Mouse (Mus musculus): ENCODE results near the gene Myo3a. TPM values are rescaled to one million over a fixed set of nuclear protein-coding genes. Genes with fewer than 3 reads are reported as not detected.

Gene Myo3a
- total and polyA plus RNA-seq, 3 experiments, result not detected

DNA sequence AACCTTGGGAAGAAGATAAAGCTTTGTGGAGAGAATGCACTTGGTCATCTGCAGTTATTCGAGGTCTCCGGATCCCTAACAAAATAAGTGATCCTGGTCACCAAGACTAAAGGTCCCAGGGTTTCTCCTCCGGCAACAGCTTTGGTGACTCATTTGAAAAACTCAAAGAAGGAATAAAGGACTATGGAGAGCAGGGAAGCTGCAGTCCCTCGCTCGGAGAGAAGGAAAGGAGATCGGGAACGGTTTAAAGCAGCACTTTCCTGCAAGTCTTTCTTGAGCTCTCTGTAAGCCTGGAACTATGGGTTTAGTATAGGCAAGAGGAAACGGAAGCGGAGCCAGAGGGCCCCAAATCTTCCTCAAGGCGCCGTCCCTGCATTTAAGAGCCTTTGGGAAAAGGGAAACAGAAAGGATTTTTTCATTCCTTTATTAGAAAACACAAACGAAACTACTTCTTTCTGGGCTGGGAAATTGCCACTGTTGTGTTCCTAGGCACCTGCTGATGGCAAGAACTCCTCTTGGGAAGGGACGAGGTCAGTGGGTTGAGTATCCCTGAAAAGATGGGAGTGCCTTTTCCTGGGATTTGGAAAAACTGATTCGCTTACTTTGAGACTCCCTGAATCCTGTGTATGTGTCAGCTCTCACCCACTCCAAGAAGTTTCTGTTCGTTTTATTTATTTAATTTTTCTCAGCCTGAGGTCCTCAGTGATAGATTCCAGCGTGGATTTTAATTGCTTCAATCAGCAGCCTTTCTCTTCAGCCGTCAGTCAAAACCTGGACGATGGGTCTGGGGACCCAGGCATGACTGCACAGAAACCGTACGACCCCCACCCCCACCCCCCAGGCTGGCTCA is 393.9 kb downstream of the Myo3a start:
- no peak for DNase-seq

DNA sequence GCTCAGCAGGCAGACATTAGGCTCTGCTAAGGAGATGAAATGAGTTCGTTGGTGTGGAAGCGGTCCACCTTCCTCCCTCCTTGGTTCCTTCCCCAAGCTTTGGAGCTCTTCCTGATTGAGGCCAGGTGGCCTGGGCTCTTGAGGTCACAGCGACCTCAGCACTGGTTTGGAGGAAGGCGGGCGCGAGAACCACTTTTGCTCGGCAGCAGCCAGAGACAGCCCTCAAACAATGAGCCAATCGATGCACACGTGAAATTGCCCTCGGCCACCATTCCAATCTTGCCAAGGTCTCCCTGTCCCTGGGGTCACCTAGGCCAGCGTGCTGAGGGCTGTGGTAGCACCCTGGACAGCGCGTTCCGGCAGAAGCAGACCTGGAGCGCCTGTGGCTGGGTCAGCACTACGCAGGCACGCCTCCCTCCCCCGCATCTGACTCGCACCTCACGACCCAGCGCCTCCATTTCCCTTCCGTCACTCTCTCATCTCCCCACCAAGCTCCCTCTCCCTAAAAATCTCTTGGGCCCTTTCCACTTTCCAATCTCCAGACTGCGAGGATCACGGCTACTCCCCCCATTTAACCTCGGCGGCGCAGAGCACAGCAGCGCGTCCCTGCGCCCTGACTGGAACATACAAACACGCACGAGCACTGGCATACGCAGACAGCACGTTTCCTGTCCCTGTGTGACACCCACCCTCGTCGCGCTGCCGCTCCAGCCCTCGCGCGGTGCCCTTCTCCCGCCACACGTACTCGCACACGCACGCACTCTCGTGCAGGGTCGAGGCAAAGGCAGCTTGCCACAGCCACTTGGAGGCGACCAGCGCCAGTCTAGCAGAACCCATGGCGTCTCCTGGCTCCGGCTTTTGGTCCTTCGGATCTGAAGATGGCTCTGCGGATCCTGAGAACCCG is 394.8 kb downstream of the Myo3a start, which contains the start of gene Gad2:
Gene Gad2 (plus strand): TSS at position 378 of the 904 bp plus-strand sequence.
- DNase-seq, result peak; percentile 31

DNA sequence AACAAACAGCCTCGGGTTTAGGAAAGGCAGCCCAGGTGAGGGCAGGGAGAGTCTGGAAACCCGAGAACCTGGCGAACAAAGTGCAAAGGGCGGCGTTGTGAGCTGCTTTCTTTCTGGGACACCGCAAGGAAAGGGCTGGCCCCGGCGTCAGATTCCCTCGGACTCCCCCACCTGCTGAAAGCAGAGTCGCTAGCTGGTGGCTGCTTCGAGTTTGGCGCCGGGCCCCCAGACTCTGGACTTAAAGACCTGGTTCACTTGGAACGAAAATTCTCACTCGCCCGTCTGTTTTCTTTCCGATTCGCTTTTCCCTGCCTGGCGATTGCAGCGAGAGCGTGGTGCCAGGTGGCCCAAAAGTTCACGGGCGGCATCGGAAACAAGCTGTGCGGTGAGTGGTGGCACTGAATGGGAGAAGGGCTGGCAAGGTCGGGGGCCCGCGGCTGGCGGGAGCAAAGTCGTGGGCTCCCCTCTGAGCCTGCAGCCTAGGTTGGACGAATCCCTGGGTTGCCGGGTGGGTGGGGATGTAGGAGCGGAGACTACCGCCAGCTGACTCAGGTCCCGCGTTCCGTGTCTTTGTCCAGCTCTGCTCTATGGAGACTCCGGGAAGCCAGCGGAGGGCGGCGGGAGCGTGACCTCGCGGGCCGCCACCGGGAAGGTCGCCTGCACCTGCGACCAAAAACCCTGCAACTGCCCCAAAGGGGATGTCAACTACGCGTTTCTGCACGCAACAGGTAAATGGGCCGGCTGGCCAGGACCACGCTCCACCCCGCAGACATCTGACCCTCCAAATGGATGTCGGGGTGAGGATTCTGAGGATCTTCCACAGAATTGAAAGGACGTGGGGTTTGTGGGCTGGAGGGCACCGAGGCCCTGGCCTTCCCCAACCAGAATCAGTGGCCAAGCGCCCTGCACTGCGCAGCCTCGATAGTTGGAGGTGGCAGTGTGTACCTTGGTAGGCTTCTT is 396.1 kb downstream of the Myo3a start:
- no peak for DNase-seq

DNA sequence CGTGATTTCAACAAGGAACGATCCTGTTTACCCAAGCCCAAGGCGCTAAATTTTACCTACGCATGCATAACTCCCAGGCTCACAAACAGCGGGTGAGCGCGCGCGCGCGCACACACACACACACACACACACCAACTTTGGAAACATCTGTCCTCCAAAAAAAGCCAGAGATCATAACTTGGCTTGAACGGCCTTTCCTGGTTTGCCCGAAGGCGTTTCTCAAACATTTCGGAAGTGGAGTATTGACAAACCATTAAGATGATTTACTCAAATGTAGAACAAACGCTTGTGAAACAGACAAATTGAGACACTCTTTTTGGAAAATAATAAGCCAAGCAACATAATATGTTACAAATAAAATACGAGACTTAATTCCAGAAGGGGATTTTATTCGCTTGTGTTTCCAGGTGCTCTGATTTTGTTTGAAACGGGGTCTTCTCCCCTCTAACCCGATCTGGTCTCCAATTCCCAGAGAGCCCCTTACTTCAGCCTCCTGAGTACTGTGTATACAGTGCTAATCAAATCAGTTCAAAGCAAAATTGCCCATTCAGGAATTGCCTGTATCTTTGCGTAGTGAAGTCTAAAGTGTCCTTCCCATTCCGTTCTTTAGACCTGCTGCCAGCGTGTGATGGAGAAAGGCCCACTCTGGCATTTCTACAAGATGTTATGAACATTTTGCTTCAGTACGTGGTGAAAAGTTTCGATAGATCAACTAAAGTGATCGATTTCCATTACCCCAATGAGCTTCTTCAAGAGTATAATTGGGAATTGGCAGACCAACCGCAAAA is 397.1 kb downstream of the Myo3a start:
- no peak for DNase-seq

DNA sequence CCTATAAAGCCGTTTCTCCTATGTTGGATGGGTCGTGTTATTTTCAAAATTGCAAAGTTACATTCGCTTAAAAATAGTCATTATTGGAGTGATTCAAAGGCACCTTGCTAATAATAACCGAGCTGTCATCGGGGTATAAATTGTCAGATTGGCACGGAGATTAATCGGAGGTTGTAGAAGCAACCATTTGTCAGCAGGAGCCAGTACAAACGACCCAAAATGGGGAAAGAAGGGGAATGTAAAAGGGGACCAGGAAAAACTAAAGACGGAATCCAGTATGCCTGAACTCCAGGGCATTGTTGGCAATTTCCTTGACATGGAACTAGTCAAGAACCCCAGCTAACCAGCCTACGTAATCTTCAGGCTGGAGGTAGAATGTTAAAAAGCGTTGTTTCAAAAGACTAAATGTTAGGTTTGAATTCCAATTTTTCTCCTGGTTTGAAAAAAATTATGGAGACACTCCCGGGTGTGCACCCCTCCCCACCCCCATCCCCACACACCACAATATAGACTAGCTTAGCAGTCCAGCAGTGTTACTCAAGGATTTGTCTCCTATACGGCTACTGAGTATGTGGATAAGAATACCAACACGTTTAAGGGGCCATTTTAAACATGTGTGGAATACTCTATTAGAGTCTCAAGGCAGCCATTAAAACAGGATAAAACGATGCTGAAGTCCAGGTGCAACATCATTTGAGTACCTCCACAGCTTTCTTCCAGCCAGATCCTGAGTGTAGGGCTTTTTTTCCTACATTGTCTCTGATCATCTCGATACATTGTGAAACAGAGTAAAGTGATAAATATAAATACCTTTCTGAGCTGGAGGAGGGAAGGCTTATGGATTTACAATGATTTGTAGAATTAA is 398.0 kb downstream of the Myo3a start:
- no peak for DNase-seq

DNA sequence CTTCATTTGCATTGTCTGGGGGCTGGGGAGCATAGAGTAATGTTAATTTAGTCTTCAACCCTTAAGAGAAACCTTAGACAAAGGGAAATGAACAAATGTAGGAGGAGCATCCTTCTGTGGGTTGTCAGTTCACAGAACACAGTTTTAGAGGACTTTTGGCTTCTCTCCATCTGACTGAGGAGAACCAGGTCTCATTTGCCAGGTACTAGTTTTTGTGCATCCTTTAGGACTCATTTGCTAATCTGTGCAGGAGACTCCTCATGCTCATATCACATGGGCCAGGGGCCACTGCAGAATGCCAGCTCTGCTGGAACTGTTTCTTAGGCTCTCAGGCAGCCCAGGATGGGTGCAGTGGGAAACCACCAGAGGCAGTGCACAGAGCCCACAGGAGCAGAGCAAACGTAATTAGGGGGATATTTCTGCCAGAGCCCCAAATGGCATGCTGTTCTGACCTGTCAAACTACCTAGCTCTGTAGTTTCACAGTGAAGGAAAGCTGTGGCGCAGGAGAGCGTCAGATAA is 399.9 kb downstream of the Myo3a start:
- DNase-seq, result no peak

DNA sequence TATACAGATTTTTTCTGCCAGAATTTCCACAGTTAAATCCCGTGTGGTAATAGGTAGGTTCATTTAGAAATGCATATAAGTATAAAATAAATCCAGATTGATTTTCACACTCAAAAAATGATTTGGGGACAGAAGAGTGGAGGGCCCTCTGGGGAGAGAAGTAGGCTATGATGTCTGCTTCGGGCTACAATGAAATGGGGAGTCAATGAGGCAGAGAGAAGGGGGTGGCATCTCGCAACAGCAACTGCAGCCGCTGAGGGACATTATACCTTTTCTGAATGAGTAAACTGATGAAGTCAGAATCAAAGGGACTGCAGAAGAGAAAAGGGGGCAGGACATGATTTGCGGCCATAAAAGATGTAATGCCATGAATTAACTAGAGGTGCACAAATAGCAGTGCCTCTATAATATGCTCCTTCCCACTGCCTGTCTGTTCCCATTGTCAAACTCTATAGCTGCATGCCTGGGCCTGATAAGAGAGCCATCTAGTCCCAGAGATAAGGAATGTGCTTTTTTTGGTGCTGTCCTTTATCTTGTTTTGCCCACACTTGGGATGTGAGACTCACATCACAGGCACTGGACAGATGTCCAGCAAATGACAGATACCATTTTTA is 400.6 kb downstream of the Myo3a start:
- no peak for DNase-seq

DNA sequence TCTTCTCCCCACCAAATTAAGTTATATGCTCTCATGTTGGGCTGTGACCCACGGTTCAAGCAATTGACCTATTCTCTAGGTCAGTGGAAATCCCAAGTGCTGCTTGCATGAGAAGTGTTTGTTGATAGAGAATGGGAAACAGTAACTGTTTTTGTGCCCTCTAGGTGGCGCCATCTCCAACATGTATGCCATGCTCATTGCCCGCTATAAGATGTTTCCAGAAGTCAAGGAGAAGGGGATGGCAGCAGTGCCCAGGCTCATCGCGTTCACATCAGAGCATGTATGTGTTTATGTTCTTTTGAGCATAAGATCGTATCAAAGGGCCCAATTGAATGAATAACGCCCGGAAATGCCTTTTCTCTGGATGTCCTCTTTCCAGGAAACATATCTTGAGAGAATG is 407.5 kb downstream of the Myo3a start:
- no peak for DNase-seq

DNA sequence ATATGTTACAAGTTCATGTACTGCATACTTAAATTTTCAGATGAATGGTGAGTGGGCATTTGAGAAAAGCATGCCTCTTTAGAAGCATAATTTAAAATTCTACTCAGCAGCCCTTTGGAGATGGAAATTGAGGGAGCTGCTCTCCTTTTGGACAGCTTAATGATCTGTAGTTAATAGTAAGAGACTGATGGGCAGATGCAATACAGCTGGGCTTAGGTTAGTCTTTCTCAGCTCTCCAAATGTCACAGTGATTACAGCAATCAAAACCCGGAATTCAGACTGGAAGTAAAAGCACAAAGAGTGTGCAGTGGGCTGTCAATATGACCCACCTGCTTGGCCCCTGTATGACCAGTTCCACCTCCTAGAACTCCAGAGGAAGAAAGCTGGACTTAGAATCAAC is 418.8 kb downstream of the Myo3a start:
- no peak for DNase-seq

DNA sequence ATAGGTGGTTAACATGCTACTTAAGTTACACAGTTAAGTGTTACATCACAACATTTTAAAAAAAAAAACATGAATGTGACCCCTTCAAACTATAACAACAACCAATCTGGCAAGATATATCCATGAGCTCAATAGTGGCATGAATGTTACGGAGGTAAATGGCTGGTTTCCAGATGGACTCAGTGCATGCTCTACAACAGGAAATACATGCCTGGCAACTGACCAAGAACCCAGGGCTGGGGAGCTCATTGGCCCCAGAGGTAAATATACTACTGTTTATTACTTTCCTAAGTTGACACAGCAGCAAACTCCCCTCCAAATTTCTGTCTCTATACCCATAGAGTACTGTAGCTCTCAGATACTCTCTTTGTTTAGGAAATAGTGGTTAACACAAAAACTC is 421.1 kb downstream of the Myo3a start:
- no peak for DNase-seq

DNA sequence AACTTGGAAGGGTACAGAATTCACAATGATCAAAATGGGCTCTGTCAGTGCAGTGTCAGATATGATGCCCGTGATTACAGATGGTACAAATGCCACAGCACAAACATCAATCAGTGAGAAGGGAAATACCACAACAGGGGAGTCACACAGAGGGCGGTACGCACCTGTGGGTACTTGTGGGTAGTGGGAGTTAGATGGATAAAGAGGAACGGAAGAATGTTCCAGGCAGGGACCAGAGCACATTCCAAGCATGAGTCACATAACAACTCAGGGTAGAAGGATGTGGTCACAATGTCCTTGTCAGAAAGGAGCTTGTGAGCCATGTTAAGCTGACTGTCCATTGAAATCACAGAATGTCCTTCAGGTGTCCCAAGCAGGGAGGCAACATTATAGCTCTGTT is 424.5 kb downstream of the Myo3a start:
- no peak for DNase-seq

DNA sequence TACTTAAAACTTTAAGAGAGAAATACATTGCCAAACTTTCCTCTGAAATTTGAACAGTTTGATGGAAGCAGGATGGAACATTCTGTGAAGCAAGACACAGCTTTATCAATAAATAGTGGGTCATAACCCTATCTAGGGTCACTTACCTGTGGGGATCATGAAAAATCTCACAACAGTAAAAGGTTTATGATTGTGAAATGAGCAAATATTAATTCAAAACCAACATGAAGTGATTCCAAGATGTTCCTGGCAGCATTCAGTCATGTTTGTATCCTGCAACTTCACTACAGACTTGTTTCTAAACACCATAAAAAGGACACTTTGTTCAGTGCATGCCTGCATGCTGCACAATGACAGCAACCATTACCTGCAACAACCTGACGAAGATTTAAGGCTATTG is 436.4 kb downstream of the Myo3a start:
- no peak for DNase-seq

Small RNA genes lying within 50 kb of the gene (microRNA-seq; reads per million reads assigned to microRNA genes)
- gene Gm23636 (0 reads per million in 2 experiments), gene Mir3967 (0 reads per million in 2 experiments)
